Mouse (Mus musculus) olfactory bulb, adult 2 months (tissue): ENCODE data around the gene Setd1b. TPM values are rescaled to one million over a fixed set of nuclear protein-coding genes. Genes with fewer than 3 reads are reported as not detected.

ENCODE experiments used
- H3K27ac ChIP-seq: fragments of 200-500 bp; 2 replicates; pipeline ENCODE4 v1.5.1; 2012; ENCODE audit warnings: low read depth, low read length; ENCODE audit not compliant: insufficient read depth
- H3K4me1 ChIP-seq: fragments of 200-500 bp; 2 replicates; pipeline ENCODE4 v1.6.1; 2012; ENCODE audit warnings: low read length; ENCODE audit not compliant: control insufficient read depth, insufficient read depth
- H3K4me3 ChIP-seq: fragments of 200-500 bp; 2 replicates; pipeline ENCODE4 v1.5.1; 2012; ENCODE audit warnings: mild to moderate bottlenecking, low read depth, low read length, moderate library complexity; ENCODE audit not compliant: insufficient read depth
- CTCF ChIP-seq: fragments of 200-500 bp; IDR thresholded peaks from 2 replicates; pipeline ENCODE4 v1.5.1; 2012; ENCODE audit warnings: low read depth, mild to moderate bottlenecking, low read length, moderate library complexity; ENCODE audit not compliant: insufficient read depth
- POLR2A ChIP-seq: fragments of 200-500 bp; IDR thresholded peaks from 2 replicates; pipeline ENCODE4 v1.6.1; 2012; ENCODE audit warnings: mild to moderate bottlenecking, low read depth, low read length, moderate library complexity; ENCODE audit not compliant: insufficient read depth
- WGBS: fragments of 180-500 bp; shearing (Covaris S2); methylation state at CpG from one replicate; pipeline ENCODE4 v1.1.7; 2018; 5-methylcytosine and 5-hydroxymethylcytosine counted together
- polyA plus RNA-seq: library from polyadenylated mRNA; stranded (reverse); fragments of >200 nt; gene quantifications from 2 replicates; pipeline ENCODE4 v1.2.4, GENCODE M21; 2012; ENCODE audit warnings: low replicate concordance; ENCODE audit not compliant: missing spikeins, insufficient read depth, insufficient read length

Setd1b gene
- not detected in 2 replicates for polyA plus RNA-seq

DNA sequence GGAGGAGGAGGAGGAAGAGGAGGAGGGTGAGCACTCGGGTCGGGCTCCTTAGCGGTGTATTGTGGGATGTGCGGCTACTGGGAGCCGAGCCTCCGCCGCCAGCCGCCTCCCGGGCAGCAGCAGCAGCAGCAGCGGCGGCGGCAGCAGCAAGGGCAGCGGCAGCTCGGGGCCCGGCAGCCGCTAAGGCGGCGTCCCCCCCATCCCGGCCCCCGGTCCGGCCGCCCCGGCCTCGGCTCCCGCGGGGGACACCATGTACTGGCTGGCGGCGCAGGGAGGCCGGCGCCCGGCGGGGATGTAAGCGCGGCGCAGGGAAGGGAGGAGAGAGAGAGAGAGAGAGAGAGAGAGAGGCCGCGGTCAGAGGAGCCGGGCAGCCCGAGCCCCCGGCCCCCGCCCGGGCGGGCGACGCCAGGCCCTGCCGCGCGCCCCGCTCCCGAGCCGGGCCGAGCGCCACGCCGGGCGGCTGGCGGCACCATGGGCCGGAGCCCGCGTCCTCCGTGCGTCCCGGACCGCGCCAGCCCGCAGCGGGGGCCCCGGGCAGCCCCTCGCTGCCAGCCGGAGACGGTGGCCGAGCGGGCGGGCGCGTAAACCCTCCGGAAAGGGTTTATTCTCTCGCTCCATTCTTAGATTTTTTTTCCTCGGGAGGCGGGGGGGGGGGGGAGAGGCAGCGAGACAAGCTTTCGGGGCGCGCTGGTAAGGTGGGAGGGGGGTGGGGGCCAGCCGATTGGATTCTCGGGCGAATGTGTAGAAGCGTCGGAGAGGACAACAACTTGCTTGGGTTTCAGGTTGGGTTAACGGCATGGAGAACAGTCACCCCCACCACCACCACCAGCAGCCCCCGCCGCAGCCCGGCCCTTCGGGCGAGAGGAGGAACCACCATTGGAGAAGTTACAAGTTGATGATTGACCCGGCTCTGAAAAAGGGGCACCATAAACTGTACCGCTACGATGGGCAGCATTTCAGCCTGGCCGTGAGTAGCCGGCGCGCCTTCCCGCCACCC is at the start of gene Setd1b:
Setd1b (plus strand) TSS at position 33 of the 997 bp plus-strand sequence.
- Histone ChIP-seq H3K4me3 (peak within 1 kb of the TSS; percentile 94), H3K4me1 (peaks cover 35% of the 10 kb centered on the region), H3K27ac (peak within 1 kb of the TSS; percentile 94)
- TF ChIP-seq CTCF (no peak), POLR2A (no peak; the same call in 1 of the 2 replicates)
- under 1% methylated on average over 92 of the region's 103 CpGs for WGBS

DNA sequence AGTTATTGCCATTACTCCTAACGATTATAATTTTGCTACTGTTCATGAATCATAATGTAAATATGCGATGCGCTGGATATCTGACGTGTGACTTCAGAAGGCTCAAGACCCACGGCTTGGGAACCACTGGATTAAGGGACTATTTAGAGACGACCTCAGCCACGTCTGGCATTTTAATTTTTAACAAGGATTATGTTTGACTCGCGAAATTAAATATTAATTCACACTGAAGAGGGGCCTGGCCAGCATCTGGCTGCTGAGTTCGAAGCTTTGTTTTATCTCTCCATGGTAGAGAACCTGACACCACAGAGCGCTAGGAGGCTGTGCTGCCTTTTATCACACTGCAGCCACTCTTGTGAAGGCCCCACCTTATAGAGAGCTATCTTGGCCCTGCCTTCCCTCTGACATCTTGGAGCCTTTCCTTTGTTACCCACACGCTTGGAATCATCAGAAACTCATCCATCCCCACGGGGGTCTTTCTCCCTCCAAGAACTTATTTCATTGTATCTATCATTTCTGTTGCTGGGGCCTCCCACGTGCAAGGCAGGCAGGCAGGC is 48.8 kb upstream of the Setd1b start:
- WGBS = 92% methylated on average over 14 of the region's 14 CpGs
- TF ChIP-seq POLR2A (no peak), CTCF (no peak)
- Histone ChIP-seq H3K27ac (no peak overlapping the region), H3K4me1 (no peaks in the 10 kb centered on the region), H3K4me3 (no peak overlapping the region)

DNA sequence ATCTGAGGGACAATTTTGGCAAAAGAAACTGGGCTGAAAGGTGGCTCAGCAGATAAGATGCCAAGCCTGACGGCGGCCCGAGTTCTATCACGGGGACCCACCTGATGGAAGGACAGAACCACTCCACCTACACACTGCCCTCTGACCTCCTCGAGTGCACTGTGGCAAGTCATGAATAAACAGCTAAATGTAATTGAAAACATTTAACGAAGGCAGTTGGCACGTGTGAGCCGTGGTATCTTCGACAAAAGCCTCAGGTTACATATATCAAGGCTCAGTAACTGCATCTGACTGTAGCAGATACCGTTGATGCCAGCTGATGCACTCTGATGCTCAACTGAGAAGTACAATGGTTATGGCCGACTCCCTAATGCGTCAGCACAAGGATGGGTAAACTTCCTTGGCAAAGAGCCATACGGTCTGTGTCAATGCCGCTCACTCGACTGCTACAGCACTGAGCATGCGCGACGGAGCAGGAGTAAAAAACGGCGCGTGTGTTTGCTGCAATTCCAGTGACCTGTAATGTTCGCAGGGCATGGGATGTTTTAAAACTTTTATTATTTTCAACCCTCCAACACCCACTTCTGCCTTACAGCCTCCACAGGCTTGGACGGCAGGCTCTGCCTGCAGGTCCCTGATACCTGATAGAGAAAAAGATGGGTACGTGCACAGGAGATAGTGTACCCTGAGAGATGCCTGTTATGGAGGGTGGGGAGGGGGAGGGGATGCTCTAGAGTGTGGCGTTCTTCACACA is 47.6 kb upstream of the Setd1b start:
- Histone ChIP-seq H3K4me1 (no peaks in the 10 kb centered on the region), H3K4me3 (no peak overlapping the region), H3K27ac (no peak overlapping the region)
- 61% methylated on average over 25 of the region's 25 CpGs for WGBS
- TF ChIP-seq CTCF (no peak), POLR2A (no peak)

DNA sequence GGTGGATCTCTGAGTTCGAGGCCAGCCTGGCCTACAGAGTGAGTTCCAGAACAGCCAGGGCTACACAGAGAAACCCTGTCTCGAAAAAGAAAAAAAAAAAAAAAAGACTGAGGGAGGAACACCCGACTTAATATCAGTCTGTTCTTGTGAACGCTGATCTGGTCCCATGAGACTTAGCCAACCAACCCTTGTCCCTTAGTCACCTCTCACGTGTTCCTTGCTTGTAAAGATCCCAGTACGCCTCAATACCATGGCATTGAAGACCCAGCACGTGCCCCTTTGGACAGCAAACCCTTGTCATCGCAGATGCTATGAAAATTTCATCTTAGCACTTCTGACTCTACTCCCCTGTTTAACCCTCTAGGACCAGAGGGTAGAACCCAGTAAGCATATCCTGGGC is 45.7 kb upstream of the Setd1b start:
- TF ChIP-seq POLR2A (no peak), CTCF (no peak)
- Histone ChIP-seq H3K27ac (no peak overlapping the region), H3K4me1 (no peaks in the 10 kb centered on the region), H3K4me3 (no peak overlapping the region)
- 90% methylated on average over 8 of the region's 8 CpGs for WGBS

DNA sequence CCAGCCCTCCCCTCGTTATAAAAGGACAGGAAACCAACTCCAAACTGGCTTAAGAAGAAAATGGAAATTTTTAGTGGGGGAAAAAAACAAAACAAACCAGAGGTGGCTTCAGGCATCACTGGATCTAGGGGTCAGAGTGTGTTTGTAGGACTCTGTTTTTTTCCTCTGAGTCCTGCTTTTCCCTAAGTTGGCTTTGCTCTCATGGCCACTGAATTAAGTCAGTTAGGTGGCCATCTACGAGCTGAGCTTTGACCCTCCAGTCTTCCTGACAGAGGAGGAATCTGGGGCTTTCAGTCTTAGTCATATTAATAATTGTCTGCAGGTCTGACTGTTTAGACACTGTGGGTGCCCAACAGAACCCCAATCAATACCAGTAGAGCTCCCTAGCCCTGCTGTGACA is 43.5 kb upstream of the Setd1b start:
- Histone ChIP-seq H3K27ac (no peak overlapping the region), H3K4me3 (no peak overlapping the region), H3K4me1 (no peaks in the 10 kb centered on the region)
- WGBS = 85% methylated on average over 2 of the region's 2 CpGs
- TF ChIP-seq POLR2A = no peak
- TF ChIP-seq CTCF = no peak

DNA sequence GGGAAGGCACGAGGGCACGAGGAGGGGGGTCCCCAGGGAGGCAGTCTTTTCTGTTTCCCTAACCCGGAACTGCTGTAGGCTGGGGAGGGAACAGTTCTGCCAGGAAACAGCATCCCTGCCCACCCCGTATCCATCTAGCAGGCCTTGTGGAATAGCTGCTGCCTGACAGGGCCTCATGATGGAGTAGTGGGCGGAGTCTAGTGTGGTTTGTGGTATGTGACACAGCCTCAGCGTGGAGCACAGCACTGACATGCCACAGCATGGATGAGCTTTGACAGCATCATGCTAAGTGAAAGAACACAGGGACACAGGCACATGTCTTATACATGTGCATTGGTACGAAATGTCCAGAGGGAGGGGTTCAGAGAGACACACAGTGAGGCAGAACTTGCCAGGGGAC is 39.6 kb upstream of the Setd1b start:
- WGBS = 83% methylated on average over 7 of the region's 7 CpGs
- Histone ChIP-seq H3K4me1 (no peaks in the 10 kb centered on the region), H3K27ac (no peak overlapping the region), H3K4me3 (no peak overlapping the region)
- TF ChIP-seq CTCF (no peak), POLR2A (no peak)

DNA sequence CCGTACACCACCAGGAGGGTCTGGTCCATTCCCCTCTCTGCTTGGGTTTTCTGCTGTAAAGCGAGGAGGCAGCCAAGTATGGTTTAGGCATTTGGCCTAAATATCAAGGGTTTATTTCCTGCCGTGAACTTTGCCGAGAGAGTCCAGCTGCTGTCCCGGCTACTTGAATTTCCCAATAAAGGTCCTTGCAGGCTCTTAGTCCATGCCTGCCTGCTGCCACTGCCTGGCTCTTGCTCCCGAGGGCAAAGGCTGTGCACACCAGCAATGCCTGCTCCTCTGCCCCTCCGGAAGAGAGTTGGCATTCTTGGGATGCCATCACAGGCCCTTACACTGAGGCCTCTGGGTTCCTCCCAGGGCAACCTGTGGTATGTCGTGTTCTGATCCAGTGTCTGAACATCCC is 38.4 kb upstream of the Setd1b start:
- 75% methylated on average over 8 of the region's 8 CpGs for WGBS
- TF ChIP-seq POLR2A (no peak), CTCF (no peak)
- Histone ChIP-seq H3K4me3 (no peak overlapping the region), H3K4me1 (no peaks in the 10 kb centered on the region), H3K27ac (no peak overlapping the region)

DNA sequence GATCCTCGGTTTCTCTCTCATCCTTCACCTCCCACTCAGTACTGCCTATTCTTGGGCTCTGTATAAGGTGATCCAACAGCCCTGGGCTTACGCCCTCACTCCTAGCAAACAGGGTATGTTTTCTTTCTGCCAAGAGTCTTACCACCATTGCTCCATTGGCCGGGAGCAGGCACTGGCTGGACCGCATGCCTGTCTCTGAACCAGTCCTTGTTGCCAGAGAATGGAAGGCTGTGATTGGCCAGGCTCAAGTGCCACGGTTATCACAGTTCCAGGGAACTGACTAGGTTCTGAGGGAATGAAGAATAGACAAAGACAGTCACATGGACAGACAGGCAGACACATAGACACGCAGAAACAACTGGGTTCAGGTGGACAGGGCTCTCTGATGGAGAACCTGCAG is 37.2 kb upstream of the Setd1b start:
- TF ChIP-seq CTCF (no peak), POLR2A (no peak)
- Histone ChIP-seq H3K4me1 (peaks cover 7% of the 10 kb centered on the region; the same call in 1 of the 2 replicates), H3K4me3 (no peak overlapping the region), H3K27ac (no peak overlapping the region)
- 78% methylated on average over 6 of the region's 6 CpGs for WGBS
